Mouse (Mus musculus) megakaryocyte, embryonic 14.5 days (primary cell): ENCODE results near the gene 1700029F12Rik.

Experiments
- FLI1 ChIP-seq: IDR thresholded peaks from 2 replicates; pipeline ENCODE4 v1.6.1; 2012; ENCODE audit warnings: low read length, inconsistent platforms, mixed read lengths
- GATA1 ChIP-seq: IDR thresholded peaks from 3 replicates; pipeline ENCODE4 v1.6.1; 2012; ENCODE audit warnings: mixed read lengths, low read length, inconsistent platforms, borderline replicate concordance

- no peak for TF ChIP-seq GATA1
- TF ChIP-seq FLI1 = no peak
Measured at GRCm38 (mm10) chr13:97034262-97034661, at the start of gene 1700029F12Rik.
